23 mouse cellular contexts compared by ENCODE assay signal in the genomic region with DNA sequence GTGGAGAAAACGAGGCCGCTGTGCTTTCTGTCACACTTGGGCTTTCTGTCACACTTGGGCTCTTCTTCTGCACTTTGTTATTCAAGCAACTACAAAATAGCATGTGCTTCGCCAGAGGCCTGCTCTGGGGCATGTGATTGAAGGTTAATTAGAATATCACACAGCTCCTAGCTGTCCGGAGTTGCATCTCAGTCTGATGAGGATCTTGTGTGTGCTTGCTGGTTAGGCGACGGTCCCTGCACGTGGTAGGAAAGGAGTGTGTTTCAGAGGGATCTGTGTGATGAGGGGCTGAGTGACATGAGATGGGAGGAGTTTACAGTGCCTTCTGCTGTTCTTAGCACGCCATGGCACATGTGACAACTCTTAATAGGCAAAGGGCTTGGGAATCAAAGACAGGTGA. TPM values are rescaled to one million over a fixed set of nuclear protein-coding genes. Genes with fewer than 3 reads are reported as not detected.
DNase-seq lines count a peak whose midpoint lies in the region; ATAC-seq and TF ChIP-seq lines count a peak whose summit lies in the region.
"Had no signal": no experiment of that assay in that cellular context is flagged by ENCODE, and none has a peak within 500 bp of the region (broad histone marks: within the 10 kb centered on the region; RNA-seq: fewer than 3 reads in every experiment).

No protein-coding gene starts in this region.

- H3K27ac ChIP-seq in cerebellum, adult 2 months (ENCODE audit: insufficient read depth, low read length), result no peak overlapping the region
- no peak overlapping the region for H3K27ac ChIP-seq in hindbrain, postnatal 0 days
- no peak overlapping the region for H3K27ac ChIP-seq in hindbrain, embryonic 14.5 days
- H3K27ac ChIP-seq in liver, adult 2 months (replicated peaks; ENCODE audit: insufficient read depth, low read depth, low read length), result peak overlapping the region; percentile 61
- H3K27ac ChIP-seq in liver, embryonic 11.5 days (ENCODE audit: low read depth, low read length), result no peak overlapping the region
- H3K27ac ChIP-seq in forebrain, postnatal 0 days (ENCODE audit: low read depth, low read length), result no peak overlapping the region
- H3K27ac ChIP-seq: gastrocnemius, adult 2 months; heart, adult 2 months; hindbrain, embryonic 15.5 days; intestine, embryonic 15.5 days; kidney, postnatal 0 days; limb, embryonic 10.5 days; limb, embryonic 15.5 days; liver, embryonic 15.5 days; neural tube, embryonic 13.5 days had no signal

- peak; percentile 55; the same call in 1 of the 2 replicates for ATAC-seq in hindbrain, postnatal 0 days
- no peak for ATAC-seq in hindbrain, embryonic 14.5 days (ENCODE audit: low FRiP score)
- no peak for ATAC-seq in liver, embryonic 11.5 days (replicated peaks; ENCODE audit: low FRiP score)
- peak; percentile 32 for ATAC-seq in forebrain, postnatal 0 days
- ATAC-seq: intestine, embryonic 15.5 days; Patski had no signal

- H3K4me2 ChIP-seq in hindbrain, postnatal 0 days (ENCODE audit: low read depth, low read length), result no peak overlapping the region
- H3K4me2 ChIP-seq in hindbrain, embryonic 14.5 days (replicated peaks), result no peak overlapping the region
- H3K4me2 ChIP-seq in liver, embryonic 11.5 days, result no peak overlapping the region
- H3K4me2 ChIP-seq in forebrain, postnatal 0 days (ENCODE audit: low read depth), result no peak overlapping the region
- H3K4me2 ChIP-seq: heart, embryonic 12.5 days; hindbrain, embryonic 15.5 days; intestine, embryonic 15.5 days; limb, embryonic 15.5 days; liver, embryonic 15.5 days; lung, embryonic 14.5 days; neural tube, embryonic 13.5 days had no signal

- 68% methylated on average over 8 of the region's 8 CpGs for WGBS in cerebellum, adult 2 months
- WGBS in hindbrain, postnatal 0 days, result 52% methylated on average over 8 of the region's 8 CpGs
- 79% methylated on average over 8 of the region's 8 CpGs for WGBS in hindbrain, embryonic 14.5 days
- WGBS in liver, adult 2 months, result 69% methylated on average over 8 of the region's 8 CpGs
- 93% methylated on average over 8 of the region's 8 CpGs for WGBS in liver, embryonic 11.5 days
- 61% methylated on average over 8 of the region's 8 CpGs for WGBS in forebrain, postnatal 0 days

- no peaks in the 10 kb centered on the region for H3K79me2 ChIP-seq in liver, adult 2 months (ENCODE audit: control insufficient read depth, insufficient read depth, low read length)

- DNase-seq in cerebellum, postnatal 14 days, result peak; percentile 17 to 31
- no peak for DNase-seq in cerebellum, adult 2 months
- DNase-seq in hindbrain, postnatal 0 days (ENCODE audit: low spot score), result peak; percentile 17
- DNase-seq in hindbrain, embryonic 14.5 days (ENCODE audit: low spot score), result no peak
- DNase-seq in liver, adult 2 months (ENCODE audit: extremely low read depth, low read depth, low spot score), result no peak
- no peak for DNase-seq in liver, embryonic 11.5 days (ENCODE audit: low spot score)
- DNase-seq in forebrain, postnatal 0 days, result peak; percentile 16
- DNase-seq in right cerebral cortex, postnatal 25 days, result no peak
- DNase-seq: gastrocnemius, postnatal 36 days; heart, postnatal 4 days; lung, embryonic 14.5 days; thymus, postnatal 4 days had no signal

- H3K4me1 ChIP-seq in cerebellum, adult 2 months (ENCODE audit: control insufficient read depth, insufficient read depth, low read length), result peaks cover 6% of the 10 kb centered on the region
- no peaks in the 10 kb centered on the region for H3K4me1 ChIP-seq in hindbrain, postnatal 0 days (ENCODE audit: insufficient read depth, low read length)
- no peaks in the 10 kb centered on the region for H3K4me1 ChIP-seq in hindbrain, embryonic 14.5 days (replicated peaks; ENCODE audit: control insufficient read depth, insufficient read depth, low read length)
- H3K4me1 ChIP-seq in liver, adult 2 months (ENCODE audit: control insufficient read depth, insufficient read depth, low read length), result peaks cover 13% of the 10 kb centered on the region
- no peaks in the 10 kb centered on the region for H3K4me1 ChIP-seq in liver, embryonic 11.5 days (replicated peaks; ENCODE audit: control insufficient read depth, insufficient read depth, low read length)
- no peaks in the 10 kb centered on the region for H3K4me1 ChIP-seq in forebrain, postnatal 0 days (ENCODE audit: insufficient read depth)
- H3K4me1 ChIP-seq: heart, embryonic 12.5 days; hindbrain, embryonic 15.5 days; intestine, embryonic 15.5 days; limb, embryonic 10.5 days; limb, embryonic 15.5 days; liver, embryonic 15.5 days; neural tube, embryonic 13.5 days had no signal

- no peaks in the 10 kb centered on the region for H3K9me3 ChIP-seq in hindbrain, postnatal 0 days (ENCODE audit: low read length)
- H3K9me3 ChIP-seq in hindbrain, embryonic 14.5 days (ENCODE audit: control insufficient read depth, low read length), result no peaks in the 10 kb centered on the region
- no peaks in the 10 kb centered on the region for H3K9me3 ChIP-seq in liver, embryonic 11.5 days (ENCODE audit: control insufficient read depth, low read length)
- H3K9me3 ChIP-seq in forebrain, postnatal 0 days (ENCODE audit: low read length), result no peaks in the 10 kb centered on the region
- H3K9me3 ChIP-seq: heart, embryonic 12.5 days; hindbrain, embryonic 15.5 days; intestine, embryonic 15.5 days; limb, embryonic 10.5 days; limb, embryonic 15.5 days; liver, embryonic 15.5 days; neural tube, embryonic 13.5 days had no signal

- H3K9ac ChIP-seq in hindbrain, postnatal 0 days (replicated peaks; ENCODE audit: low read length), result no peak overlapping the region
- H3K9ac ChIP-seq in hindbrain, embryonic 14.5 days, result no peak overlapping the region
- H3K9ac ChIP-seq in liver, adult 2 months (ENCODE audit: low read depth, low read length), result no peak overlapping the region
- no peak overlapping the region for H3K9ac ChIP-seq in liver, embryonic 11.5 days (ENCODE audit: low read depth, low read length)
- H3K9ac ChIP-seq in forebrain, postnatal 0 days, result no peak overlapping the region
- H3K9ac ChIP-seq: heart, embryonic 12.5 days; hindbrain, embryonic 15.5 days; intestine, embryonic 15.5 days; limb, embryonic 15.5 days; liver, embryonic 15.5 days; lung, embryonic 14.5 days; neural tube, embryonic 13.5 days had no signal

- peaks cover 14% of the 10 kb centered on the region for H3K36me3 ChIP-seq in hindbrain, postnatal 0 days (ENCODE audit: insufficient read depth, low read length)
- H3K36me3 ChIP-seq in hindbrain, embryonic 14.5 days (replicated peaks; ENCODE audit: control insufficient read depth, insufficient read depth), result peaks cover 72% of the 10 kb centered on the region
- 0 out of 2 replicates have a peak, but pooled peaks cover 2% of the 10 kb centered on the region for H3K36me3 ChIP-seq in liver, adult 2 months (ENCODE audit: control insufficient read depth, insufficient read depth, low read length)
- H3K36me3 ChIP-seq in liver, embryonic 11.5 days (ENCODE audit: control insufficient read depth, insufficient read depth, low read length), result peaks cover 47% of the 10 kb centered on the region
- H3K36me3 ChIP-seq in forebrain, postnatal 0 days (ENCODE audit: insufficient read depth), result peaks cover 43% of the 10 kb centered on the region

- TF ChIP-seq CTCF in cerebellum, adult 2 months (IDR thresholded peaks at IDR 0.05; ENCODE audit: borderline replicate concordance, insufficient read depth, low read depth, low read length), result no peak
- TF ChIP-seq CTCF in hindbrain, postnatal 0 days (IDR thresholded peaks at IDR 0.05; ENCODE audit: low read depth), result no peak
- TF ChIP-seq CTCF in liver, adult 2 months (IDR thresholded peaks at IDR 0.05; ENCODE audit: low read depth, low read length), result no peak
- no peak for TF ChIP-seq CTCF in forebrain, postnatal 0 days (IDR thresholded peaks at IDR 0.05; ENCODE audit: low read depth)

- no peak overlapping the region for H3K4me3 ChIP-seq in cerebellum, adult 2 months (replicated peaks; ENCODE audit: insufficient read depth, low read depth, low read length)
- no peak overlapping the region for H3K4me3 ChIP-seq in hindbrain, postnatal 0 days (ENCODE audit: low read length)
- H3K4me3 ChIP-seq in hindbrain, embryonic 14.5 days (replicated peaks; ENCODE audit: low read length), result no peak overlapping the region
- H3K4me3 ChIP-seq in liver, adult 2 months (ENCODE audit: insufficient read depth, low read depth, low read length), result no peak overlapping the region
- H3K4me3 ChIP-seq in liver, embryonic 11.5 days (ENCODE audit: low read depth, low read length), result no peak overlapping the region
- no peak overlapping the region for H3K4me3 ChIP-seq in forebrain, postnatal 0 days (ENCODE audit: low read depth, low read length)
- H3K4me3 ChIP-seq: gastrocnemius, adult 2 months; heart, adult 2 months; heart, embryonic 12.5 days; hindbrain, embryonic 15.5 days; intestine, embryonic 15.5 days; limb, embryonic 10.5 days; limb, embryonic 15.5 days; liver, embryonic 15.5 days; neural tube, embryonic 13.5 days had no signal

- H3K27me3 ChIP-seq in cerebellum, adult 2 months (ENCODE audit: control insufficient read depth, insufficient read depth, low read length), result no peaks in the 10 kb centered on the region
- no peaks in the 10 kb centered on the region for H3K27me3 ChIP-seq in hindbrain, postnatal 0 days (ENCODE audit: insufficient read depth, low read length)
- no peaks in the 10 kb centered on the region for H3K27me3 ChIP-seq in hindbrain, embryonic 14.5 days (ENCODE audit: control insufficient read depth, insufficient read depth, low read length)
- H3K27me3 ChIP-seq in liver, adult 2 months (ENCODE audit: control insufficient read depth, insufficient read depth, low read length), result no peaks in the 10 kb centered on the region
- H3K27me3 ChIP-seq in liver, embryonic 11.5 days (replicated peaks; ENCODE audit: control insufficient read depth, insufficient read depth, low read length), result no peaks in the 10 kb centered on the region
- no peaks in the 10 kb centered on the region for H3K27me3 ChIP-seq in forebrain, postnatal 0 days (ENCODE audit: insufficient read depth, low read length)
- H3K27me3 ChIP-seq: heart, embryonic 12.5 days; hindbrain, embryonic 15.5 days; intestine, embryonic 15.5 days; limb, embryonic 15.5 days; liver, embryonic 15.5 days; neural tube, embryonic 13.5 days; Patski had no signal

- no peak for TF ChIP-seq POLR2A in cerebellum, adult 2 months (IDR thresholded peaks at IDR 0.05; ENCODE audit: borderline replicate concordance, insufficient read depth, low read length)
- no peak for TF ChIP-seq POLR2A in liver, adult 2 months (IDR thresholded peaks at IDR 0.05; ENCODE audit: extremely low read depth, insufficient read depth, low read length)

RNA-seq across cellular contexts. Expression of a gene that starts 19.9 kb away (rescaled TPM):
- polyA plus RNA-seq in cerebellum, adult 2 months (2012; rRNA removed), result 13.2 and 16.1 TPM in 2 replicates
- 28.2 and 34.8 TPM in 2 replicates for total RNA-seq in hindbrain, postnatal 0 days (2014; rRNA removed)
- polyA plus RNA-seq in hindbrain, postnatal 0 days (2015; fragmentation: Nextera tagmentation; extraction: Ambion mirVana), result 17.5 and 19.4 TPM in 2 replicates
- 22.3 and 23.6 TPM in 2 replicates for polyA plus RNA-seq in hindbrain, embryonic 14.5 days (2014; fragmentation: Nextera tagmentation; extraction: Ambion mirVana)
- 5.3 and 6.4 TPM in 2 replicates for total RNA-seq in liver, adult 2 months (2014; rRNA removed)
- polyA plus RNA-seq in liver, adult 2 months (2012; rRNA removed), result 7.0 and 8.4 TPM in 2 replicates
- polyA plus RNA-seq in liver, embryonic 11.5 days (2014; fragmentation: Nextera tagmentation; extraction: Ambion mirVana), result 47.4 and 53.2 TPM in 2 replicates
- total RNA-seq in forebrain, postnatal 0 days (2014; rRNA removed), result 23.6 and 30.4 TPM in 2 replicates
- polyA plus RNA-seq in forebrain, postnatal 0 days (2015; fragmentation: Nextera tagmentation; extraction: Ambion mirVana), result 14.3 and 18.7 TPM in 2 replicates

RNA-seq across cellular contexts. Expression of a gene that starts 46.9 kb away (rescaled TPM):
- polyA plus RNA-seq in cerebellum, adult 2 months (2012; rRNA removed), result 0.38 and 0.46 TPM in 2 replicates
- total RNA-seq in hindbrain, postnatal 0 days (2014; rRNA removed), result 2.8 and 11.9 TPM in 2 replicates
- polyA plus RNA-seq in hindbrain, postnatal 0 days (2015; fragmentation: Nextera tagmentation; extraction: Ambion mirVana), result 2.1 and 4.1 TPM in 2 replicates
- 2.7 and 5.6 TPM in 2 replicates for polyA plus RNA-seq in hindbrain, embryonic 14.5 days (2014; fragmentation: Nextera tagmentation; extraction: Ambion mirVana)
- not detected in 2 replicates for total RNA-seq in liver, adult 2 months (2014; rRNA removed)
- 0.10 TPM in 1 of 2 replicates, not detected in the other for polyA plus RNA-seq in liver, adult 2 months (2012; rRNA removed)
- 1.2 and 1.5 TPM in 2 replicates for polyA plus RNA-seq in liver, embryonic 11.5 days (2014; fragmentation: Nextera tagmentation; extraction: Ambion mirVana)
- total RNA-seq in forebrain, postnatal 0 days (2014; rRNA removed), result 0.43 and 1.6 TPM in 2 replicates
- 0.49 and 1.6 TPM in 2 replicates for polyA plus RNA-seq in forebrain, postnatal 0 days (2015; fragmentation: Nextera tagmentation; extraction: Ambion mirVana)

Comparison
In these comparisons a context has a peak if more than half of its experiments do, and no peak if none do; other contexts are left out.
1. DNase-seq: peak in cerebellum, postnatal 14 days (2 of 2), hindbrain, postnatal 0 days (single experiment) and forebrain, postnatal 0 days (single experiment); none in cerebellum, adult 2 months (0 of 2), hindbrain, embryonic 14.5 days (single experiment), liver, adult 2 months (single experiment), liver, embryonic 11.5 days (single experiment) and right cerebral cortex, postnatal 25 days (single experiment).
2. ATAC-seq: peak in hindbrain, postnatal 0 days (single experiment) and forebrain, postnatal 0 days (single experiment); none in hindbrain, embryonic 14.5 days (single experiment) and liver, embryonic 11.5 days (single experiment).